Mouse (Mus musculus): ENCODE measurements around the gene Dnajc30.
A peak's percentile ranks its signal among the peaks of the same experiment; 100 is the strongest.

The Dnajc30 gene

GRCm38 (mm10) chr5:135109017-135109416 lies 45.0 kb downstream of the Dnajc30 start:
- no peak for DNase-seq (ENCODE audit: low read depth)

DNA sequence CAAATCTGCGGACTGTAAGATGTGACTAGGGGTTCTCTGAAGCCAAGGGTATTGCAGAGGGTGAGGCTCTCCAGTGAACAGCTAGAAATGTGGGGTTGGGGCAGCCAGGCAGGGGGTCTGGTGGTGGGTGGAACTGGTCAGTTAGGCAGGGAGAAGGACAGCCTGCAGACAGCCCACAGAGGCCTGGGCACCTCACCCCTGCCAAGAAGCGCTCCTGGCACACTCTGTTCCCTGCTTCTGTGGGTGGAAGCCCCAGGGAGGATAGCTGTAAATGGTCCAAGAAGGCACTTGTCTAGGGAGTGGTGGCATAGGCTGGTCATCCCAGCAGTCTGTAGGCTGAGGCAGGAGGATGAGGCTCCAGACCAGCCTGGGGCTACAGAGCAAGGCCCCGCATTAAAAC lies 45.4 kb downstream of the Dnajc30 start:
- no peak for DNase-seq (ENCODE audit: low read depth)

GRCm38 (mm10) chr5:135109976-135110375 lies 46.0 kb downstream of the Dnajc30 start:
- DNase-seq (ENCODE audit: low read depth), result no peak

GRCm38 (mm10) chr5:135113782-135114181 lies 49.8 kb downstream of the Dnajc30 start:
- no peak for DNase-seq (ENCODE audit: low read depth)

DNA sequence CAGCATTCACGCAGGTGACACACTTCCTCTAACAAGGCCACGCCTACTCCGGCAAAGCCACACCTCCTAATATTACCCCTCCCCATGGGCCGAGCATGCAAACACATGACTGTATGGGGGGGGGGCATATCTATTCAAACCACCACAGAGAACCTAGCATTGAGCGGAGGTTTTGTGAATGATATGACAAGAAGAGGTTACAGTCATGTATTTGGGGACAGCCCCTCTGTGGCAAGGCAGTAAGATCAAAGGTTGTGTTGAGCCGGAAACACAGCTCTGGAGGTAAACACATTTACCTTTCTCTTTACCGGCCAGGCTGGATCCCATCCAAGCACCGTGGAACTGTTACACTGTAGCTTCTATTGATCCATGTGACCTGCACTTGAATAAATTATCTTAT lies 51.2 kb downstream of the Dnajc30 start:
- peak; percentile 76 for DNase-seq (ENCODE audit: low read depth)
